Mouse (Mus musculus) ES-E14 (cell line): Measurements from ENCODE around the gene Sh3d19. TPM values are rescaled to one million over a fixed set of nuclear protein-coding genes. Genes with fewer than 3 reads are reported as not detected.

Experiments
- DNase-seq: peaks from one replicate; pipeline ENCODE4 v3.0.0-alpha.2; 2013; ENCODE audit warnings: low read depth, low spot score
- H3K27ac ChIP-seq: 2 replicates; pipeline ENCODE4 v1.5.1; 2012; ENCODE audit warnings: low read depth, mild to moderate bottlenecking, low read length, moderate library complexity, mixed read lengths; ENCODE audit not compliant: poor library complexity, insufficient read depth, severe bottlenecking
- H3K36me3 ChIP-seq: 2 replicates; pipeline ENCODE4 v1.6.1; 2012; ENCODE audit warnings: mild to moderate bottlenecking, low read length, moderate library complexity, mixed read lengths; ENCODE audit not compliant: control insufficient read depth, poor library complexity, insufficient read depth, severe bottlenecking
- H3K4me1 ChIP-seq, 2 experiments: fragments of 150-350 bp in 1 of 2; sonication (generic) in 1 of 2; 2 replicates each; pipeline ENCODE4 v1.6.1; 2012; ENCODE audit warnings: low read length in 2 of 2, mild to moderate bottlenecking in 1 of 2, mixed read lengths in 1 of 2; ENCODE audit not compliant: control insufficient read depth in 2 of 2, insufficient read depth in 2 of 2, poor library complexity in 1 of 2
- H3K4me3 ChIP-seq, 2 experiments: fragments of 150-350 bp in 1 of 2; sonication (generic) in 1 of 2; 2 replicates each; pipeline ENCODE4 v1.5.1; 2012; ENCODE audit warnings: low read length in 2 of 2, low read depth in 1 of 2, mild to moderate bottlenecking in 1 of 2, mixed read lengths in 1 of 2; ENCODE audit not compliant: insufficient read depth in 1 of 2, poor library complexity in 1 of 2, severe bottlenecking in 1 of 2
- H3K9ac ChIP-seq: 2 replicates; pipeline ENCODE4 v1.6.1; 2012; ENCODE audit warnings: low read depth, mild to moderate bottlenecking, low read length, mixed read lengths; ENCODE audit not compliant: poor library complexity, insufficient read depth, severe bottlenecking
- H3K9me3 ChIP-seq: fragments of 150-350 bp; sonication (generic); 2 replicates; pipeline ENCODE4 v1.6.1; 2012; ENCODE audit warnings: low read depth, mild to moderate bottlenecking, low read length; ENCODE audit not compliant: control insufficient read depth, insufficient read depth
- CHD2 ChIP-seq: IDR thresholded peaks from 2 replicates; pipeline ENCODE4 v1.6.1; 2014; ENCODE audit warnings: mild to moderate bottlenecking, low read depth, low read length, inconsistent platforms
- HCFC1 ChIP-seq: IDR thresholded peaks from 2 replicates; pipeline ENCODE4 v1.6.1; 2012; ENCODE audit warnings: low read length, inconsistent platforms, borderline replicate concordance; ENCODE audit not compliant: insufficient read depth
- MAFK ChIP-seq: IDR thresholded peaks from 2 replicates; pipeline ENCODE4 v1.6.1; 2014; ENCODE audit warnings: mild to moderate bottlenecking, low read depth, low read length, inconsistent platforms; ENCODE audit not compliant: insufficient read depth
- ZC3H11A ChIP-seq: IDR thresholded peaks from 2 replicates; pipeline ENCODE4 v1.6.1; 2012; ENCODE audit warnings: low read depth, mild to moderate bottlenecking, inconsistent platforms, low read length, borderline replicate concordance
- ZNF384 ChIP-seq: IDR thresholded peaks from 2 replicates; pipeline ENCODE4 v1.6.1; 2012; ENCODE audit warnings: low read depth, low read length, inconsistent platforms
- in situ Hi-C, 2 experiments: fragments of 600-800 bp; cut with MboI; formaldehyde crosslinking; loops; one replicate each; pipeline ENCODE4 v1.15.1; 2025; ENCODE audit warnings: low sequenced_read_pairs in 2 of 2, inconsistent platforms in 1 of 2; ENCODE audit not compliant: unreplicated experiment in 2 of 2
- total RNA-seq: library from RNA; depleted of rRNA; stranded (reverse); fragments of 300-350 nt; gene quantifications from 2 replicates; pipeline ENCODE4 v1.2.3, GENCODE M21; 2012

Sh3d19 gene
- total RNA-seq, 1 experiment: 13.2 TPM

- no peak for TF ChIP-seq MAFK
- no peak for TF ChIP-seq CHD2
- TF ChIP-seq HCFC1: no peak
- no peak for TF ChIP-seq ZNF384
- no peak for TF ChIP-seq ZC3H11A
- no peak overlapping the region for H3K27ac ChIP-seq
- no peak for DNase-seq
- no peaks in the 10 kb centered on the region for H3K4me1 ChIP-seq
- H3K36me3 ChIP-seq: no peaks in the 10 kb centered on the region
- H3K9ac ChIP-seq: no peak overlapping the region
- in situ Hi-C loops: no loop called here
- no peak overlapping the region for H3K4me3 ChIP-seq
- no peaks in the 10 kb centered on the region for H3K9me3 ChIP-seq
Observed at GRCm38 (mm10) chr3:85933586-85933985, 37.3 kb upstream of the Sh3d19 start.

DNA sequence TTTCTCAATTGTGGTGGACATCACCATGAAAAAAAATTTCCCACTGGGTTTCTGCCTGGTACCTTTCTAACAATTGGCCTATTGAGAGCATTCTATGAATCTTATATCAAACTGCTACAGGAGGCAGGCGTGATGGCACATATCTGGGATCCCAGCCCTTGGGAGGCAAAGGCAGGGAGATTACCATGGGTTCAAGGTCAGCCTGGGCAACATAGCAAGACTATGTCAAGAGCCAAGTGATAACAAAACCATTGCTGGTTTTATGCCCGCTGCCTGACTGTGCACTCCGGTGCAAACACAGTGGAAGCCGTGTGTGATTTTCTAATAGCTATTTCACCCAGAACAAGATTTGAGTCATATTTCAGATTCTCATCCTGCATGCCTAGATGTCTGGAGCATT, 20.0 kb upstream of the Sh3d19 start:
- TF ChIP-seq MAFK (no peak), CHD2 (no peak), HCFC1 (no peak), ZNF384 (no peak), ZC3H11A (no peak)
- Histone ChIP-seq H3K36me3 (no peaks in the 10 kb centered on the region), H3K4me3 (no peak overlapping the region), H3K9ac (no peak overlapping the region), H3K9me3 (no peaks in the 10 kb centered on the region), H3K27ac (no peak overlapping the region), H3K4me1 (peaks cover 3 to 13% of the 10 kb centered on the region in 2 experiments; a peak in 3 of 4 replicates)
- in situ Hi-C loops: no loop called here
- no peak for DNase-seq

DNA sequence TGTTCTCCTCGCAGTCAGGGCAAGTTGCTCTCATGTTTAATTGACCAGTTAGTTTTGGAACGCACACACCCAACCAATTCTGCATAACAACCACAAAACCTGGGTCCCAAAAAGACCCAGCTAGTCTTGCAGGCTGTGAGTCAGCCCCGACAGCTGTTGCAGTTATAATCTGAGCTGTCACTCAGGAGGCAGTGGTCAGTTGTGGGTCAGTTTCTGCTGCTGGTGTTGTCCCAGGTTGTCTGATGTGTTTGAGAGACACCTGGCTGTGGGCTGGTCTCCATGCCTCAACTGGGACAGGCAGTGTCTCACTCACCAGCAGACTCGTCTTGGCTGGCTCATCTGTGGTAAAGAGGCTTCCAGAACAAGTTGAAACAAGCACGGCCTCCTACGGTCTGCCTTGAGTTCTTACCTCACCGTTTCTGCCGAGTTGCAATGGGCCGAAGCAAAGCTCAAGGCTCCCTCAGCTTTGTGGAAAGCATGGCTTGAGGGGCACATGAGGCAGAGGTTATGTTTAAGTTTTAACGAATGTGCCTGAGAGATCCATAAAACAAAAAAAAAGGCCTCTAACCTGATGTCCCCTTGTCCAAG, 18.1 kb upstream of the Sh3d19 start:
- in situ Hi-C loops: no loop called here
- TF ChIP-seq MAFK (no peak), ZC3H11A (no peak), CHD2 (no peak), HCFC1 (no peak), ZNF384 (no peak)
- Histone ChIP-seq H3K4me3 (no peak overlapping the region), H3K27ac (no peak overlapping the region), H3K9me3 (no peaks in the 10 kb centered on the region), H3K36me3 (no peaks in the 10 kb centered on the region), H3K9ac (no peak overlapping the region), H3K4me1 (peaks cover 3 to 13% of the 10 kb centered on the region in 2 experiments; a peak in 3 of 4 replicates)
- no peak for DNase-seq

DNA sequence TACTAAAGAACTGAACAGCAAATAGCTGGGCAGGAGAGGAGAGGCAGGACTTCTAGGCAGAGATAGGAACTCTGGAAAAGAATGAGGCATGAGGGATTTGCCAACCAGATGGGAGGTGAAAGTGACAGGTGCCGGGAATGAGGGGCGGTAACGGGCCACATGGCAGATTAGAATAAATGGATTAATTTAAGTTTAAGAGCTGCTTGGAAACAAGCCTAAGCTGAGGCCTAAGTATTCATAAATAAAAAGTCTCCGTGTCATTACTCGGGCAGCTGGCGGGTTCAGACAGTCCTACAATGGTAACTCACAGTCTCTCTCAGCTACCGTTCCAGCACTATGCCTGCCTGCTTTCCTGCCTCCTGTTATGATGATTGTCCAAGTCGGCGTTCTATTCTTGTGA, 15.6 kb upstream of the Sh3d19 start:
- H3K27ac ChIP-seq: no peak overlapping the region
- H3K4me1 ChIP-seq: peaks cover 3 to 13% of the 10 kb centered on the region in 2 experiments; a peak in 3 of 4 replicates
- no peak overlapping the region for H3K4me3 ChIP-seq
- H3K9me3 ChIP-seq: no peaks in the 10 kb centered on the region
- in situ Hi-C loops: no loop called here
- no peaks in the 10 kb centered on the region for H3K36me3 ChIP-seq
- TF ChIP-seq CHD2: no peak
- no peak for TF ChIP-seq HCFC1
- TF ChIP-seq ZNF384: no peak
- no peak for TF ChIP-seq ZC3H11A
- TF ChIP-seq MAFK: no peak
- DNase-seq: no peak
- H3K9ac ChIP-seq: no peak overlapping the region

DNA sequence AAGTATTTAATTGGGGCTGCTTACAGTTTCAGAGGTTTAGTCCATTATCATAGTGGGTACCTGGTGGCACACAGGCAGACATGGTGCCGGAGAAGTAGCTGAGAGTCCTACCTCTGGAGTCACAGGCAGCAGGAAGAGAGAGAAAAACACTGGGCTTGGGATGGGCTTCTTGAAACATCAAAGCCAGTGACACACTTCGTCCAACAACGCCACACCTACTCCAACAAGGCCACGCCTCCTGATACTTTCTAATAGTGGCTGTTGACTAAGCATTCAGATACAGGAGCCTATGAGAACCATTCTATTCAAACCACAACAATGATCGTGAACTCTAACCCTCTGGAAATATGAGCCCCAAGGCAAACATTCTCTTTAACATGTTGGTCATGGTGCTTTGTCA, 15.2 kb upstream of the Sh3d19 start:
- no peak overlapping the region for H3K27ac ChIP-seq
- in situ Hi-C loops: no loop called here
- H3K4me1 ChIP-seq: peaks cover 3 to 13% of the 10 kb centered on the region in 2 experiments; a peak in 3 of 4 replicates
- no peak overlapping the region for H3K9ac ChIP-seq
- H3K4me3 ChIP-seq: no peak overlapping the region
- no peak for DNase-seq
- H3K9me3 ChIP-seq: no peaks in the 10 kb centered on the region
- no peak for TF ChIP-seq ZNF384
- no peak for TF ChIP-seq HCFC1
- no peak for TF ChIP-seq MAFK
- H3K36me3 ChIP-seq: no peaks in the 10 kb centered on the region
